Mouse (Mus musculus) naive thymus-derived CD4-positive, alpha-beta T cell, adult 2 months (primary cell): ENCODE measurements around the gene Cd300a.

Experiments
- DNase-seq: peaks from one replicate; pipeline ENCODE4 v3.0.0-alpha.2; 2011; ENCODE audit warnings: low read depth

Cd300a gene

DNA sequence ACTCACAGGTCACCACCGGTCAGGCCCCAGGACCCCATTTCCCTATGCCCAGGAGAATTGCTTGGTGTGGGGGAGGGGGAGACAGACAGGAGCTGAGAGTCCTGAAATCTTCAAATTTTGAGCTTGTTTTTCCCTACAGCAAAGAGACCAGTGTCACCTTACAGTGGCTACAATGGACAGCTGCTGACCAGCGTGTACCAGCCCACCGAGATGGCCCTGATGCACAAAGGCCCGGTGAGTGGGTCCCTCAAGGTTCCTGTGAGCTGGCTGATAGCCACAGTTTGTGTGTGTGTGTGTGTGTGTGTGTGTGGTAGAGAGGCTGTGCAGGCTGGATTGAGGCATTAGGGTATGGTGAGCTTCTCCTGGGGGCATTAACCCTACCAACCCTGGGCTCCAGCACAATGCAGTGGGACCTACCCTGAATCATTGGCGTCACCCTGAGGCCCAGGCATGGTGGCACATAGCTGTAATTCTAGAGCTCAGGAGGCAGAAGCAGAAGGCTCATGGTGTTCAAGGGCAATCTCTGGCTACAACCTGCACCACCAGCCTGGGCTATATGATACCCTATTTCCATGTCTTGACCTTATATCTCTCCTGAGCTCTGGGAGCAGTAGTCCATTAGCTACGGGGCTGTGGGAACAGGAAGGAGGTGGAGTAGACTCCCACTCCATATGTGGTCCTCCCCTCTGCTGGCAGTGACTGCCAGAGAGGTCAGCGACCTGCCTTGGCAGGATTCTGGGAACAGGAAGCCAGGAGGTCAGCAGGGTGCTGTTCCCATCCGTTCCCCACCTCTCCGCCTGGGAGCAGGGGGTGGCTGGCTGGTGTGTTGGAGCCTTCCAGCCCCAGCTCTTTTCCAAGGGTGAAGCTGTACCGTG lies 23.1 kb upstream of the Cd300a start:
- DNase-seq = no peak

DNA sequence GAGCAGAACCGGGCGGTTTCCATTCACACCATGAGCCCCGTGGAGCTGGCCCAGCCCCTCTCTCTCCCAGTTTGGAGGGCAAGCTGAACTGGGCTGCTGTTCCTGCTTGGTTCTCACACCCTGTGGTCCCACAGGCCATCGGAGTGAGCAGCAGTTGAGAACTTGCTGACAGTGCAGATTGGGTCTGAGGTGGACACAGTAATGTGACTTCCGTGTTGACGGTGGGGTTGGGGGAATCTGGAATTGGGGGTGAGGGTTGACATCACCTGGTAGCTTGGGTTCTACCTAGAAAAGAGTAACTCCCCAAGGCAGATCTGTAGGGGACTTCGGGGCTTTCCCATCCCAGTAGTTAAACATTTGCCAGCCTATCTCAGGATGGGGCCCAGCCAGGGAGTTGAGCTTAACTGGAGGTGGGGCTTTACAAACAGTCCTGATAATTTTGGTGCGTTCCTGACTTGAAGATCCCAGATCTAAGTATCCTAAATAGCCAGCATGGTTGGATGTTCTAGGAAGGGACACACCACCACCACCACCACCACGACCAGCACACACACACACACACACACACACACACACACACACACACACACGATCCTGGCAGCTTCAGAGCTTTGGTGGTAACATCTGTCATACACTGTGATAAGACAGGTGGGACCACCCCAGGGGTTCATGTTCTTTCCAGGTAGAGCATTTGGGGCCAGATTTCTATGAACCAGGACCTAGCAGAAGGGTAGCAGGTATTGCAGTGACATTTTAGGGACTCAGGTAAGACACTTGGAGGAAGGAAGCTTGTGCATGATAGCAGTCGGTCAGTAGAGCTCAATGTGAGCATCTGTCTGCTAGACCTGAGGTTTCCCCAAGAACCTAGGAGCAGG lies 22.2 kb upstream of the Cd300a start:
- no peak for DNase-seq

DNA sequence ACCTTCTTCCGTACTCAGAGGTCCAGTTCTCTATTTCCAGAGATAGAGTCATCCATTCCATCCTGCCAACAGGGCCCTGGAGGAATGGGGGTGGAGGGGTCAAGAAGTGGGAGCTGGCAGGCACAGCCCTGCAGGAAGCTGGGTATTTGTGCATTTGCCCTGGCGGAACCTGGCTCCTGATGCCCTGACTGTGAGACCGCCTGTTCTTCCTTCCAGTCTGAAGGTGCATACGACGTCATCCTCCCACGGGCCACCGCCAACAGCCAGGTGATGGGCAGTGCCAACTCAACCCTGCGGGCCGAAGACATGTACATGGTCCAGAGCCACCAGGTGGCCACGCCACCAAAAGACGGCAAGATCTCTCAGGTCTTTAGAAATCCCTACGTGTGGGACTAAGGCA lies 21.6 kb upstream of the Cd300a start:
- no peak for DNase-seq

DNA sequence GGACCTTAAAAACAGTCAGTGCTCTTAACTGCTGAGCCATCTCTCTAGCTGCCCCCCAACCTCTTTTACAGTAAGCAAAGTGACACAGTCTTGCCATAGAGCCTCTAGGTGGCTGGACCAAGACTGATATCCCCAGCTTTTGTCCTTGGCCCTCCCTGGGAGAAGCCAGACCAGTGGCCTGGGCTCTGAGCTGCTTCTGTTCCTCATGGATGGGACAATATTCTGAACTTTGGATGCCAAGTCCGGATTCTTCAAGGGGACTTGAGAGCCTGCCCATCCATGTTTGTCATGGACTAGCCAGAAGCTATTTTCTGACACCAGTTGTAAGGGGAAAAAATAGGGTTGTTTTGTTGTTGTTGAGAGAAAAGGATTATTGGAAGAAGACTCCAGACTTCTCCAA lies 20.1 kb upstream of the Cd300a start:
- no peak for DNase-seq

DNA sequence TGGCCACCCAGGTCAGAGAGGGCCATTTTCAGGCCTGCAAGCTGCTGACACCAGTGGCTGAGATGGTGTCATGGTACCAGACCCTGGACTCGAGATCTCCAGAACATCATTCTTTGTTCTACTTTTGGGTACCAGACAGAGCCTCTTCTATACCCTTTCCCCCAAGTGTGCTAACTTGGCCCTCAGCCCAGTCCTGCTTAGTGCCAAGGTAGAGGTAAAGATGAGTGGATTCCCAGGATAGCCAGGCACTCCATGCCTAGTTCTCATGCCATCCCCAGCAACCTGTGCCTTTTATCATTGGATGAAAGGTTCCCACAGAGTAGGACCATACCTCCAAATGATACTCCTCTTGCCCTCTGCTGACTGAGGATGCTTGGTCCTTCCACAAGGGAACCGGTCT lies 18.3 kb upstream of the Cd300a start:
- no peak for DNase-seq

DNA sequence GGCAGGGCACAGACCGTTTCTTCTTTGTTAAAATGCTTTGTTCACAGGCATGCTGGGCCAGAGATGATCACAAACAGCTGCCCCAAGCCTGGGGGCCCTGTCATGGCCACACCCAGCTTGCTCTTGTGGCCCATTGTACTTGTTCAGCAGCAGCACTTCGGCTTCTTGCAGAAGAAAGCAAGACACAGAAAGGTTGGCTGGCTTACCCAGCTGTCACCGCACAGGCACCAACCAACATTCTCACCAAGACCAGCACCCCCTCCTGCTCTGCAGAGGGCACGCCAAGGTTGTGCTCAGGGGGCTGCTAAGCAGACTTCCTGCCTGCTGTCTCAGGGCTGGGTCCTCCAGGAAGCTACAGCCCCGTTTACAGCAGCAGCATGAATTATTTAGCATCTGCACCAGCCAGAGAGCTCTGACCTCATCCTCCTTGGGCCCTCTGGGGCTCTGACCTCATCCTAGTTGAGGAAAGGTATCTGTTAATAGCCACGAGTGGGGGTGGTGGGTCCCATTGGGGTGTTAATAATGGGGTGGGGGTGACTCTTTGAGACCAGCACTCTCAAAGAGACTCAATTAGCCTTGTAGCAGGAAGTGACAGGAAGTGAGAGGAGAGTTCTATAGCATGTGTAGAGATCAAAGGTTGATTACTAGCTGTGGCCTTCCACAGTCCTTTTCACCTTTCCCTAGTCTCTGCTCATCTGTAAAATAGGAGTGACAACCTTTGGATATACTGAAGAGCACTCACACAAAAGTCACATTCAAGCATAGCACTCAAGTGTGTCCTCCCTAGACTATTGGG lies 16.6 kb upstream of the Cd300a start:
- peak; percentile 75 for DNase-seq

DNA sequence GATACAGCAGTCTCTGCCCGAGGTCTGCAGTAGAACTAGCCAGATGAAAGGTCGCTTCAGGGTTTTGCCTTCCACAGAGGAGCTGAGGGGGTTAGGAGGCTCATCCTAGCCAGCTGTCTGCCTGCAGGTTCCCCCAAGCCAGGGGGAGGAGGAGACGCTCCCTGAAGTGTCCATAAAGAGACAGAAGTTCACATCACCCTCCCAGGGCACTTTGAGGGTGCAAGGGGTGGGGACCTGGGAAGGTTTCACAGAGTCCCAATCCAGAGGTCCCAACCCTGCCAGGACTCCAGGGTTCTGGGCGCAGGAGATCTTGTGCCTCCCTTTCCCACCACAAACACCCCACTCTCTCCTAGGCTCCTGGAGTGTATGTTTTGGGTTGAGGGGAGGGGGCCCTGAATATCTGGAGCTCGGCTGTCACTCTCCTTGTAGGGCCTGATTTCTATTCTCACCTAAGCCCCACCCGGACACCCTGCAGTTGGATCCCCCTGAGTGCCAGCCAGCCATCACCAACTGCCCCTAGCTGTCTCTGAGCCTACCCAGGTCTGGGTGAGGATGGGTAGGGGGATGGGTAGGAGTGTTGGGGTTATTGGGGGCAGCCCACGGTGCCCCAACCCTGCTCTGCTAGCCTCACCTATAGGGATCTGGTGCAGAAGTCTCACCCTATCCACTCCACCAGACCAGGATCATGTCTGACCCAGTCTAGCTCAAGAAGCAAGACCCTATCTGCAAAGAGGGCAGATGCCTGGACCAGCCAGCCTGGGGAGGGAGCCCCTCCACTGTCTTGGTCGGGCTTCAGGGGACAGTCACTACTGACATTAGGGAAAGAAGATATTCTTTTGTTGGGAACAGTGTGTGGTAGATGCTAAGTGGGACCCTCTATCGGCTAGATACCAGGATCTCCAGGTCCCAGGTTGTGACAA lies 15.4 kb upstream of the Cd300a start:
- no peak for DNase-seq

DNA sequence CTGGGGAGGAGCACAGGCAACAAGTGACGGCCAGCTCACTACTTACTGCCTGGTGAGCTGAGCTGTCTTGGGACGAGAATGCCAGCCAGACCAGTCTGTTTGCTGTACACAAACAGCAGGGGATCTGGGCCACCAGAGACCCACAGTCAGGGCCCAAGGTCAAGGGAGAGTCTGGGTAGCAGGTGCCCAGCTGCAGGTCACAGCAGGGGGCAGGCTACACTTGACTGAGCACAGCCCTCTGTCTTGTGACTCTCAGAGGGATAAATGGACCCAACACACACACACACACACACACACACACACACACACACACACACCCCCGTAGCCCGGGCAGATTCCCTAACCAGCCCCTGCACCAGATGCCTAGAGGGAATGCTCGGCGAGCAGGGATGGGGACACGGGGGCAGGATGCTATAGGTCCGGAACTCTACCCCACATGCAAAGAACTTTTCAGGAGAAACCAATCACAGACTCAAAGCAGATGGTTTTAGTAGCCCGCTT lies 14.5 kb upstream of the Cd300a start:
- peak; percentile 52 for DNase-seq

DNA sequence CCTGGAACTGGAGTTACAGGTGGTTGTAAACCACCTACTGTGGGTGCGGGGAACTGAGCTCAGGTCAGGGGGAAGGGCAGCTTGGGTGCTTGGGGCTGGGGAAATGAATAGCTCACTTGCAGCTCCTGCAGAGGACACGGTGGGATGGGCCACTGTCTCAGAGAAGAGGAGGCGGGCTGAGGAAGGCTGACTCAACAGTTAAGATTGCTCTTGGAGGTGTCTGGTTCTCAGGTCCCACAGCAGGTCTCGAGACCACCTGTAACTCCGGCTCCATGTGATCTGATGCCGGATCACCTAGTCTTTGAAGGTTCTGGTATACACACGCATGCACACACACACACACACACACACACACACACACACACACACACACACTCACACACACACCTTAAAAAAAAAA lies 13.7 kb upstream of the Cd300a start:
- DNase-seq = peak; percentile 84

DNA sequence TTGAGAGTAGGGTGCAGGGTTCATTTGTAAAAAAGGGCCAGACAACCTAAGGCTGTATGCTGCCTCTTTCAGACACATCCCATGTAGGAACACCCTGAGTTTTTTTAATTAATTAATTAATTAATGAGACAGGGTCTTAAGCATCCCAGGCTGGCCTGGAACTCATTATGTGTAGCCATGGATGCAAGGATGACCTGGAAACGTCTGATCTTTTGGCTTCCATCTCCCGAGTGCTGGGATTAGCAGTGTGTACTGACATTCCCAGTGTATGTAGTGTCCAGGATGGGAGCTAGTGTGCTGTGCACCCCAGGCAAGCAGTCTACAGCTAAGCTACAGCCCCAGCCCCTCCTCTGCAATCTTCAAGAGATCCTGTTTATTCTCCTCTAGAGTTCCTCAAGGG lies 13.2 kb upstream of the Cd300a start:
- peak; percentile 54 for DNase-seq

DNA sequence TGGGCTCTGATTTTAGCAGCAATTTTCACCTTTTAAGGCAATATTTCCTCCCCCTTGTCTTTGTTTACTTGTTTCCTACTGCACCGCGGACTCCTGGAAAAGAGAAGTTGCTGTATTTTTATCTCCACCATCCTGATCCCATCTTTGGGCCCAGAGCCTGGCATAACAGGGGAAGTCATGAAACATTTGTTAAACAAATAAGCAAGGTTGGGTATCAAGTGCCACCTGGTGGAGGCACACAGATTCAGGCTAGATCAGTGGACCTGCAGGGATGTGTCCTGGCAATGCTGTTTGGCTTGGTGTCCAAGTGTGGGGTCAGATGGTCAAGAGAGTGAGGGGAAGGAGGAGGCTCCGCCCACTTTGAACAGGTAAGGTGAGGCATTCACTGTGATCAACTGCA lies 12.7 kb upstream of the Cd300a start:
- DNase-seq = peak; percentile 77

DNA sequence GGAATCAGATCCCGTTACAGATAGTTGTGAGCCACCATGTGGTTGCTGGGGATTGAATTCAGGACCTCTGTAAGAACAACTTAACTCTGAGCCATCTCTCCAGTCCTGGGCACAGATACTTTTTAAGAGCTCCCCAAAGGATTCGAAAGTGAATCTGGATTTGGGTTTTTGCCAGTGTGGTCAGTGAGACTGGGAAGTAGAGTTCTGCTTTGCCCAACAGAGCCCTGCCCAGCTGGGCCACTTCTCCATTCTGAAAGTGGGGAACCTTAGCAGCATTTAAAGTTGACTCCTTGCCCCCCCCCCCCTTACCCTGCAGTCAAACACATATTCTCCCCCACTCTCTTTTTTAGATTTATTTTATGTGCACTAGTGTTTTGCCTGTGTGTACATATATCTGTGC lies 10.2 kb upstream of the Cd300a start:
- no peak for DNase-seq

DNA sequence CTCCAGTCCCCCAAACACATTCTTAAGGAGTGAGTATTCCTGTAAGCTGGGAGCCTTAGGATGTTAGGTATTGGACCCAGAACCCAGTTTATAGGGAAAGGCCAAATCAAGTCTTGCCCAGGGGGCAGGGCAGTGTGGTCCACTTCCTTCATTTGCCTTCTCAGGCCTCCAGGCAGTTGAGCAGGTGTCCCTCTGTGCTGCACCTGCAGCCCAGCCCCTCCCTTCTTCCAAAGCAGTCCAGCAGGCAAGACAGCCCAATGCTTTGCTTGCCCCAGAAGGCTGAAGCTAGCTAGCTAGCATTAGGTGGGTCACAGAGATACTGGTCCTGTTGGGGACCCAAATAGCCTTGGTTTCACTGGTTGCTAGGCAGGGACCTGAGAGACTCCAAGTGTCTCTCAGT lies 9.7 kb upstream of the Cd300a start:
- no peak for DNase-seq

DNA sequence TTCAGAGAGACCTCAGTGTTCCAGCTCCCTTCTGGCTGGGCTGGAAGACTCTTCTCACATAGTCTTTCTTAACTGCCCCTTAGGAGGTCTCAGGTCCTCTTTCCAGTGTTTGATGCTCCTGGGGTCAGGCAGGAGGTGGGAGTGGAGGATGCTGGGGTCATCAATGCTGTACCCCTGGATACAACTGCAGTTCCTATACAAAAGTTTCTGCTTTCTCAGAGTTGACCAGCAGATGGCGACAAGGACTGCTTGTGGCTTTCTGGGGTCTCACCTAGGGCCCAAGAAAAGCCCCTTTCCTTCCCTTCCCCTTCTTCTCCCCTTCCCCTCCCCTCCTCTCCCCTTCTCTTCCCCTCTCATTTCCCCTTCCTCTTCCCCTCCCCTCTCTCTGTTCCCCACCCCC lies 9.3 kb upstream of the Cd300a start:
- DNase-seq = peak; percentile 68

DNA sequence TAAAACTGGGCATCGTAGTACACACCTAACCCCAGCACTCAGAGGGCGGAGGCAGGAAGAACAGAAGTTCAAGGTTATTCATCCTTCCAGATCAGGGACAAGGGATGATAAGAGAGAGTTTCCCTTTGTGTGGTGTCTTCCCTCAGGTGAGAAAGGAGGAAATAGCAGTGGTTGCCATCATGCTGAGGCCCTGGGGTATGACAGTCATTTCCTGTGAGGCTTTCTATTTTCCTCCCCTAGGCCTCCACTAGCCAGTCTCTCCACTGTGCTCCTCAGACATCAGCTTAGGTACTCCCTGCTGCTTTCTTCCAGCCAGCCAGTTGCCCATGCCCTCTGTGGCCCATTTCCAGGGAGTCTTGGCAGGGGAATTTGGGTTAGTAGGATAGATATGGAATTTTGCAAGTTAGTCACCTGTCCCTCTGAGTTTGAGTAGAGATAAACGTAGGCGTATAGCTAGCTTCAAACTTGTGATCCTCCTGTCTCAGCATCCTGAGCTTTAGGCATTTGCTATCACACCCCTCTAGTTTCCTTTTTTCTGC lies 6.5 kb upstream of the Cd300a start:
- DNase-seq = peak; percentile 56

DNA sequence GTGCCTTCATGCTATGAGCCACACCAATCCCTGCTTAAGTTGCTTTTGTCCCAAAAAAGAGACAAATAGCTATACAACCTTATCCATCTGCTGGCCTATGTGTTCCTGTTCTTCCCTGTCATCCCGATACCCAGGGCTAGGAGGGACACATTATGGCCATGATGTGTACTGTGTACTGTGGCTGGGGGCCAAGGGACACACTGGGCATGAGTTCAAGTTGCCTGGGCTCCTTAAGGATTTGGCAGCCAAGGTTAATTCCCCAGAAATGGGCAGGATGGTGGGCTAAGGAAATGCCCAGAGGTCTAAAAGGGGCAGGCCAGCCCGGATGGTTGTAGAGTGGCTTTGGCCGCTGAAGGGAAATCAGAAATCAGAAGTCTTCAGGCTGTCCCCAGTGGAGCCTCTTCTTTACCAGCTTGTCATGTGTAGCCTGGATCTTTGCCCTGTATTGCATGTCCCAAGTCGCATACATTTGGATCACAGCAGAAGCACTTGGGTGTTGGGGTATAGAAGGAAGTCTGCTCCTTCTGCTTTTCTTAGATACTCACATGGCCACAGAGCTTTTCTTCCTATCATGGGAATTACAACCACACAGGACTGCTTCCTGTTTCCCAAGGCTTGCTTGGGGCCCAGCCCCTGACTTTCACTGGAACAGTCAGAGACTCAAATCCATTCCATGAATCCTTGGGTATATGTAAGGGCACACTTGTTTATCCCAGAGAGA lies 5.3 kb upstream of the Cd300a start:
- no peak for DNase-seq

DNA sequence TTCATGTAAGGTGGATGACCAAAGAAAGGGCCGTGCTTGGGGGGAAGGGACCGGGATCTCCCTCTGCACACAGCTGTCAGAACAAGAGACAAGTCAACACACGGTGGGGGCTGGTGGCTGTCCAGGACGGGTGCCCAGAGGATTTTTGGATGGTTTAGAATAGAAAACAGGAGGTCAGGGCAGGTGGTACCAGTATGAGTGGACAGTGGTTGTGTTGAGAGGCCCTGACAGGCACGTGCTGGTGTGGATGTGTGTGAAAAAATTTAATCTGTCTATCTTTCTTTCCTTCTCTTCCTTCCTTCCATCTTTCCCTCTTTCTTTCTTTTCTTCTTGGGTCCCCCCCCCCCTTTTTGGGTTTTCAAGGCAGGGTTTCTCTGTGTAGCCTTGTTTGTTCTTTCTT lies 701 bp downstream of the Cd300a start:
- no peak for DNase-seq

DNA sequence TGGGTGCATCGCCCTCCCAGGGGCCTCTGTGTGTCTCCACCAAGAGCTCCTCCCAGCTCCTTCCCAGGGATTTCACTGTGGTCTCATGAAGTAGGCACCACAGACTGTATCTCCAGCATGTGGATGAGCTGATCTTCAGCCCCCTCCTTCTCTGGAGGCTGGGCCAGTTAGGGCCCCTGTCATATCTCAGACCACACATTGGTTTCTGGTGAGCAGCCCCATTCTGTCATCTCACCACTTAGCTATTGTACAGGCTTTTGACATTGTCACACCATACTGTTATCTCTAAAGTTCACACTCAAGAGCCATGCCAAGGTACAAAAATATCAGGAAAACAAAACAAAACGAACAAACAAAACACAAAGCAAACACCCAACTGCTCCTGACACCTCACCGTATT lies 6.2 kb downstream of the Cd300a start:
- DNase-seq = no peak

DNA sequence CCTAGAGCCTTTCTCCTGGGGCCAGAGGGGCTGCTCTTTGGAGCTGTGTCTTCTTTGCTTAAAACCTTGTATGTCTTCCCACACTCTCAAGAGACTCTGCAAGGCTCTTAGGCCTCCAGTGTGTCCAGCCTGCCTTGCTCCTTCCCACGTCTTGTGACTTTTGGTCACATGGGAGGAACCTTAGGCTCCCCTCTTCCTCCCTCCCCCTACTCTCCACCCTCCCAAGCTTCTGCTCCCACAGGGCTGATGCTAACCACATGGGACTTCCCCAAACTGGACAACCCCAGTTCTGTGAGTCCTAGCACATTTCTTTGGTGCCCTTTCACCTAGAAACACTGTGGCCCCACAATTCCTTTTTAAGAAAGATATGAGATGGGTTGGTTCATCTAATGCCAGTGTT lies 8.2 kb downstream of the Cd300a start:
- no peak for DNase-seq

DNA sequence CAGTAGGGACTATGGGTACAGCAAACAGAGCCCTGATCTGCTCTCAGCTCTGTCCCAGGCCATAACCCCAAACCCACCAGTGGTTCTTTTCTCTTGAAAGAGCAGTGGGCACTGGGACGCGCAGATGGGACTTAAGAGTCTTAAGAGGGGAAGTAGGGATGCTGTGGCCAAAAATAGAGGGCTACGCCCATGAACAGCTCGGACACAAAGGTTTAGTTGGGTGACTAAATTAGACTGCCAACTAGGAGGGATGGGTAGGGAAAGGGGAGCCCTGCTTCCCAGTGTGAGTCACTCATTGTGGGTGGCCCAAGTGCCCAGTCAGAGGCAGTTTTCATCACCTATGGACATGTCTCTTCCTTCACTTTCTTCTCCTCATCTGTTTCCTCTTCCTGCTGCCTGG lies 13.4 kb downstream of the Cd300a start:
- no peak for DNase-seq
